Comparison of ENCODE assay signal across 8 mouse cellular contexts in genomic region chr2:146958951-146959821, GRCm38 (mm10). TPM values are rescaled to one million over a fixed set of nuclear protein-coding genes. Genes with fewer than 3 reads are reported as not detected.
DNase-seq lines count a peak whose midpoint lies in the region; ATAC-seq and TF ChIP-seq lines count a peak whose summit lies in the region.

No protein-coding gene starts in this region.

- peak; percentile 82 for DNase-seq in ZHBTc4 (ENCODE audit: low read depth, low spot score)
- peak; percentile 50 to 63 for DNase-seq in gastrocnemius, adult 8-10 months (ENCODE audit: low spot score in 2 of 2)
- peak; percentile 92 for DNase-seq in hindbrain, postnatal 0 days (ENCODE audit: low spot score)
- DNase-seq in left cerebral cortex, adult 18-20 months (ENCODE audit: low spot score in 2 of 2): peak; percentile 82 to 89
- DNase-seq in lung, postnatal 4 days: peak; percentile 78 to 87
- peak; percentile 71 for DNase-seq in retina, postnatal 7 days (ENCODE audit: low read depth, low spot score)
- peak; percentile 54 to 84 for DNase-seq in urinary bladder, adult 18-20 months (ENCODE audit: low spot score in 2 of 2)

- H3K27me3 ChIP-seq in hindbrain, postnatal 0 days (ENCODE audit: insufficient read depth, low read length): no peaks in the 10 kb centered on the region

- ATAC-seq in common myeloid progenitor, adult 5-6 weeks (replicated peaks; ENCODE audit: low read depth, poor library complexity, severe bottlenecking): peak; percentile 99
- ATAC-seq in hindbrain, postnatal 0 days: peak; percentile 87

- peak overlapping the region; percentile 37 for H3K4me3 ChIP-seq in hindbrain, postnatal 0 days (ENCODE audit: low read length)

- peak overlapping the region; percentile 39 for H3K9ac ChIP-seq in hindbrain, postnatal 0 days (replicated peaks; ENCODE audit: low read length)

- H3K4me2 ChIP-seq in hindbrain, postnatal 0 days (ENCODE audit: low read depth, low read length): peak overlapping the region; percentile 68

- TF ChIP-seq CTCF in hindbrain, postnatal 0 days (IDR thresholded peaks at IDR 0.05; ENCODE audit: low read depth): peak; percentile 78

- no peaks in the 10 kb centered on the region for H3K4me1 ChIP-seq in hindbrain, postnatal 0 days (ENCODE audit: insufficient read depth, low read length)

- 2% methylated on average over 21 of the region's 21 CpGs for WGBS in hindbrain, postnatal 0 days

- H3K9me3 ChIP-seq in hindbrain, postnatal 0 days (ENCODE audit: low read length): no peaks in the 10 kb centered on the region

- peak overlapping the region; percentile 86 for H3K27ac ChIP-seq in hindbrain, postnatal 0 days

- H3K36me3 ChIP-seq in hindbrain, postnatal 0 days (ENCODE audit: insufficient read depth, low read length): no peaks in the 10 kb centered on the region

RNA-seq across cellular contexts. Expression of gene Xrn2, which starts 53.6 kb away (rescaled TPM):
- 202 and 227 TPM in 2 replicates for total RNA-seq in common myeloid progenitor, adult 5-6 weeks (2017)
- 10 to 100 TPM; 10.7 to 12.7 (median 11.4) TPM for total RNA-seq in gastrocnemius, adult 8-10 months (2022)
- total RNA-seq in hindbrain, postnatal 0 days (2014; rRNA removed): 40.3 and 41.3 TPM in 2 replicates
- 57.9 and 60.8 TPM in 2 replicates for polyA plus RNA-seq in hindbrain, postnatal 0 days (2015; fragmentation: Nextera tagmentation; extraction: Ambion mirVana)
- 10 to 100 TPM; 39.7 to 40.1 TPM for total RNA-seq in left cerebral cortex, adult 18-20 months (2021)

Comparison
In these comparisons a context has a peak if more than half of its experiments do, and no peak if none do; other contexts are left out.
1. Peak in every context shown above with its lines: DNase-seq, ATAC-seq, H3K4me3 ChIP-seq and H3K27ac ChIP-seq.